Mouse (Mus musculus) testis, adult 2 months (tissue): ENCODE data around the gene Fau. TPM values are rescaled to one million over a fixed set of nuclear protein-coding genes. Genes with fewer than 3 reads are reported as not detected.

Source experiments
- H3K27ac ChIP-seq: fragments of 200-500 bp; 2 replicates; pipeline ENCODE4 v1.5.1; 2012; ENCODE audit warnings: low read depth, low read length; ENCODE audit not compliant: control insufficient read depth, insufficient read depth
- H3K27me3 ChIP-seq: fragments of 200-500 bp; 2 replicates; pipeline ENCODE4 v1.6.1; 2012; ENCODE audit warnings: mild to moderate bottlenecking, low read length, moderate library complexity; ENCODE audit not compliant: control insufficient read depth, insufficient read depth
- H3K36me3 ChIP-seq: fragments of 200-500 bp; 2 replicates; pipeline ENCODE4 v1.6.1; 2012; ENCODE audit warnings: mild to moderate bottlenecking, low read length; ENCODE audit not compliant: control insufficient read depth, insufficient read depth
- H3K4me1 ChIP-seq: fragments of 200-500 bp; 2 replicates; pipeline ENCODE4 v1.6.1; 2012; ENCODE audit warnings: low read length; ENCODE audit not compliant: control insufficient read depth, insufficient read depth
- H3K4me3 ChIP-seq: fragments of 200-500 bp; 2 replicates; pipeline ENCODE4 v1.5.1; 2012; ENCODE audit warnings: low read depth, mild to moderate bottlenecking, low read length, moderate library complexity, mixed read lengths; ENCODE audit not compliant: control insufficient read depth
- CTCF ChIP-seq: fragments of 200-500 bp; IDR thresholded peaks from 2 replicates; pipeline ENCODE4 v1.5.1; 2012; ENCODE audit warnings: low read depth, mild to moderate bottlenecking, inconsistent platforms, low read length, moderate library complexity; ENCODE audit not compliant: control insufficient read depth, insufficient read depth, insufficient replicate concordance
- POLR2A ChIP-seq: fragments of 200-500 bp; IDR thresholded peaks from 2 replicates; pipeline ENCODE4 v1.6.1; 2012; ENCODE audit warnings: low read depth, mild to moderate bottlenecking, inconsistent platforms, low read length, moderate library complexity; ENCODE audit not compliant: control insufficient read depth
- polyA plus RNA-seq: library from polyadenylated mRNA; depleted of rRNA; stranded (reverse); fragments of >200 nt; gene quantifications from 2 replicates; pipeline ENCODE4 v1.2.3, GENCODE M21; 2012

The Fau gene
- polyA plus RNA-seq, 1 experiment = 605 TPM

GRCm38 (mm10) chr19:6076564-6077393 lies 19.1 kb downstream of the Fau start, which contains the start of gene Vps51:
Vps51 (minus strand) TSS chr19:6077231.
- H3K27me3 ChIP-seq = no peaks in the 10 kb centered on the region
- peak within 1 kb of the TSS; percentile 80 for H3K27ac ChIP-seq
- H3K36me3 ChIP-seq = peaks cover 1% of the 10 kb centered on the region
- TF ChIP-seq POLR2A (peak; percentile 78), CTCF (no peak)
- peaks cover 6% of the 10 kb centered on the region for H3K4me1 ChIP-seq
- peak within 1 kb of the TSS; percentile 85 for H3K4me3 ChIP-seq

DNA sequence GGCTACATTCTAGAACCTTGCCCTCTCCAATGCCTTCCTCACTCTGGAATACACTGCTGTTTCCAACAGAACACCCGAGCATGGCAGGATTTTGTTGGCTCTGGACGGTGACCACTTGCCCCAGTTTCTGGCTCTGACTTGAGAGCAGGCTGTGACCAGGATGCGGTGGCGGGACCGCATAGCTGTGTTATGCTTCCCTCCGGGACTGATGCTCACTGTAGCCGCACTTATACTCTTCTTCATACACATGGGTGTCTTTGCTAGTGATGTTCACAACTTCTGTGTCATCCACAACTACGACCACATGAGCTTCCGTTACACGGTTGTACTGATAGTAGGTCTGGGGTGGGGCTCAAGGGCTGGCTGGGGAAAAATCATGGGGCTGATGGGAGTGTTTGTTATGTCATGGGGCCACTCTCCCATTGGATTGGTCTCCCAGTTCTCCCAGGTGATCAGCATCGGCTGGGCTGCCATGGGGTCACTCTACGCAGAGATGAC lies 22.4 kb downstream of the Fau start, which contains the start of gene Tmem262:
Gene Tmem262, plus strand, starts transcription at position 51 of the 498 bp plus-strand sequence.
- H3K4me1 ChIP-seq = peaks cover 9% of the 10 kb centered on the region
- H3K36me3 ChIP-seq = peaks cover 1% of the 10 kb centered on the region
- TF ChIP-seq CTCF (no peak), POLR2A (peak; percentile 22; the same call in 1 of the 2 replicates)
- H3K27me3 ChIP-seq = no peaks in the 10 kb centered on the region
- peak within 1 kb of the TSS; percentile 88 for H3K4me3 ChIP-seq
- peak within 1 kb of the TSS; percentile 74 for H3K27ac ChIP-seq

DNA sequence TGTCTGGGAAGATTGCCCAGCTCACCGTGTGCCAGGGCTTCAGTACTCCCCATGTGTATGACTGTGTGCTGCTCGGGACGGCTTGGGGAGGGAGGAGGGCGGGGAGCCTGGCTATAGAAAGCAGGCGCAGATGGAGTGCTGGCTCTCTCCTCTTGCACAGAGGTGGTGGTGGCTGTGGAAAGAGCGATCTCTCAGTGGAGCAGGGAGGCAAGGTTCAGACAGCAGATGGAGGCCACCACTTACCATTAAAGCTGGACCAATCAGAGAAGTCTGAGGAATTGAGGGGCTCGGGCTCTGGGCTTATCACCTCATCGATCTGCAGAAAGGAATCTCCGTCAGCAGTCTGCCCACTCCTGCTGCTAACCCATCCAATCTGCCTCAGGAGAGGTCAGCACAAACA lies 24.5 kb downstream of the Fau start, which contains the start of gene Gm28374:
Gene Gm28374, minus strand, starts transcription at position 101 of the 400 bp plus-strand sequence.
- no peak for TF ChIP-seq CTCF
- TF ChIP-seq POLR2A = no peak
- Histone ChIP-seq H3K36me3 (peaks cover 1% of the 10 kb centered on the region), H3K27me3 (no peaks in the 10 kb centered on the region), H3K27ac (no peak within 1 kb of the TSS), H3K4me1 (peaks cover 8% of the 10 kb centered on the region), H3K4me3 (peak within 1 kb of the TSS; percentile 88)

DNA sequence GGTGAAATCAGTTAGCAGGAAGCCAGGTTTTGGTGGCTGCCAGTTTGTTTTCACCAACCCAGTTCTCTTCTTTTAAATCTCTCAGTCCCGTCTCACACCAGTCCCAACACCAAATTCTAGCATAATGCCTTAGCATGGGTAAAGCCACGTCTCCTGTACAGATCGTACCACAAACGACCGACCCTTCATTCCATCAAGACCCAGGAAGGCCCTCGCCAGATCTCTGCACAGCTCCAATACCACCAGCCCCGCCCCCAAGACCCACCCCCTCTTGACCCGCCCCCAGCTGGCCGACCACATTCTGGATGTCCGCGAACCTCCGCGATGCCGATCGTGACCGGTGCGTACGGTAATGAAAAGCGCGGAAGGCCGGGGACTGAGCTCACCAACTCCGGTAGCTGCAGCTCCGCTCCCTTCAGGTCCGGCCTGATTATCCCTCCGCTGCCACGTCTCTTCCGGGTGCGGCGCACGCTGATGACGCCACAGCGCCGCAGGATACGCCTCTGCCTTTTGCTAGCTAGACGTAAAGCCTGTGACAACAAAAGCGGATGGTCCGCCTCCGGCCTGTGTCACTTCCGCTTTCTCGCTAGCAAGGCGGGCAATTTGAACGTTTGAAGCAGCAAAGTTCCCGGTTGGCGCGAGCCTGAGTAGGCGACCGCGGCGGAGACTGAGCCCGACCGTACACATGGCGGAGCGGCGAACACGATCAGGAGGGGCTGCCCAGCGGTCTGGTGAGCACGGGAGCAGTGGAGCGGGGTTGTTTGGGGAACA lies 27.0 kb downstream of the Fau start, which contains the start of the genes Zfpl1 and Cdca5:
Gene Zfpl1, minus strand, starts transcription at position 479 of the 771 bp plus-strand sequence.
Gene Cdca5, plus strand, starts transcription at position 506 of the 771 bp plus-strand sequence.
- Histone ChIP-seq H3K4me1 (peaks cover 8% of the 10 kb centered on the region), H3K36me3 (peaks cover 2% of the 10 kb centered on the region), H3K4me3 (peak within 1 kb of the TSS; percentile 95), H3K27me3 (no peaks in the 10 kb centered on the region), H3K27ac (peak within 1 kb of the TSS; percentile 86)
- TF ChIP-seq CTCF = no peak
- TF ChIP-seq POLR2A = peak; percentile 75

DNA sequence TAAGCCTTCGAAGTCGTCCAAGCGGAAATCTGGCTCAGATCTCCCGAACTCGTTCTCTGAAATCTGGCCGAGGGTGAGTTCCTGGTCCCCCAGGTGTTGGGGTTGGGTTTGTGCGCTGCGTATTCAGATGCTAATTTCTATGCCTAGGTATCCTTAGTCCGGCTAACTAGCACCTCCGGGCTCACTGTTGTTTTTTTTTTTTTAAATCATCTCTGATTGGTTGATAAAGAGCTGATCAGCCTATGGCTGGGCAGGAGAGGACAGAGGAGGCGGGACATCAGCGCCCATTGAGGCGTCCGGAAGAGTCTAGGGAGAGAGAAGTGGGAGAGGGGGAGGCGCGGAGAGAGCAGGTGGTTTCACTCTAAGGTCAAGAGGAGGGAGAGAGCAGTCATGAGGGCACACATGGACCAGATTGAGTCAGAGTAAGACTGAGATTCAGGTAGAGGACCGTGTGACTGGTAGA lies 27.8 kb downstream of the Fau start:
- Histone ChIP-seq H3K36me3 (peaks cover 5% of the 10 kb centered on the region), H3K27me3 (no peaks in the 10 kb centered on the region), H3K27ac (peak overlapping the region; percentile 86), H3K4me1 (peaks cover 8% of the 10 kb centered on the region), H3K4me3 (peak overlapping the region; percentile 95)
- no peak for TF ChIP-seq POLR2A
- TF ChIP-seq CTCF = no peak

GRCm38 (mm10) chr19:6088841-6089240 lies 31.2 kb downstream of the Fau start:
- TF ChIP-seq CTCF (no peak), POLR2A (no peak)
- Histone ChIP-seq H3K36me3 (peaks cover 3% of the 10 kb centered on the region), H3K4me1 (peaks cover 6% of the 10 kb centered on the region), H3K4me3 (no peak overlapping the region), H3K27me3 (no peaks in the 10 kb centered on the region), H3K27ac (no peak overlapping the region)
